Mouse (Mus musculus) thymus, postnatal 14 days (tissue): ENCODE data around the gene Pkd1.

Experiments used
- DNase-seq: peaks from one replicate; pipeline ENCODE4 v3.0.0; 2021

The Pkd1 gene

DNA sequence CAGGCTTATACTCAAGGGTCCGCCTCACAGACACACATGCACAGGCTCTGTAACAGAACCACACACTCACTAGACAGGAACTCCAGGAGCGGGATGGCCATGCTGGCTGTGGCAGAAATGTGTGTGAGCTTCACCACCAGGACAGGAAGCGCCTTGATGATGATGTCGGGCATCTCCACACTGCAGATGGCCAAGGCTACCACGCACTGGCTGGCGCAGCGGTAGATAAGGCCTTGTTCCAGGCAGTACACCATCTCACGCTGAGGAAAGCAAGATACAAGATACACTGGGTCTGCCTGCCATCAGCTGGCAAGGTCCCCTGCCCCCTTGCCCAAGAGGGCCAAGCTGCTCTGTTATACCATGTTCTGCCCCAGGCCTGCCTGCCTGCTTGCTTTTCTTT is 59.2 kb downstream of the Pkd1 start:
- no peak for DNase-seq

DNA sequence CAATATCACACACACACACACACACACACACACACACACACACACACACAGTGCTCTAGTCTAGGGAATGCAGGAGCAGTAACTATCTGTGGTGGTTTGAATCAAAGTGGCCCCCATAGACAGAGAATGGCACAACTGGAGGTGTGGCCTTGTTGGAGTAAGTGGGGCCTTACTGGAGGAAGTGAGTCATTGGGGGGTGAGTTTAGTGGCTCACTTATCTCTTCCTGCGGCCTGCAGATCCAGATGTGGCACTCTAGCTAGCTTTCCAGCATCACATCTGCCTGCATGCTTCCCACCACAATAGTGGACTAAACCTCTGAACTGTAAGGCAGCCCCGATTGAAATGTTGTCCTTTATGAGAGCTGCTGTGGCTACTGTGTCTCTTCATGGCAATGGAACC is 61.1 kb downstream of the Pkd1 start:
- DNase-seq = no peak

DNA sequence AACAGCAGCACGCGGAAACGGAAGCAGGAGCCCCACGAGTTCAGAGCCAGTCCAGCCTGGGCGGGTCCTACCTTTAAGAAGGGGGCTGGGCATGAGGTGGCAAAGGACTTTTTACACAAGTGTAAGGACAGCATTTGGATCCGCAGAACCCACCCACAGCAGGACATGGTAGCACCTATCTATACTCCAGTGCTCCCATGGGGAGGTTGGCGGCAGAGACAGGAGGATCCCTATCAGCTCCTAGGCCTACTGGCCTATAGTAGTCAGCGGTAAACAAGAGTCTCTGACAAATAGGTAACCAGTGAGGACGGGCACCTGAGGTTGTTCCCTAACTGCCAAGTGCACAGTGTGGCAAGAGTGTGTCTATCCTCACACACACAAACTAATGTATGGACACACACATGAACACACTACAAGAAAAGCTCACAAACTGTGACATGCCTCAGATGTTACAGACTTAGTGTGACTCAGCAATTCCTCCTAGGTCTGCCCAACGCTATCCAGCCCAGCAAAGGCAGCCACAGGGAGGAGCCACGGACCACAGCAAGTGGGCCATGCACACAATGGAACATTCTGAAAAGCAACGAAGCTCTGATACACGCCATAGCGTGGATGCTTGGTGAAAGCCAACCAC is 68.0 kb downstream of the Pkd1 start:
- no peak for DNase-seq

DNA sequence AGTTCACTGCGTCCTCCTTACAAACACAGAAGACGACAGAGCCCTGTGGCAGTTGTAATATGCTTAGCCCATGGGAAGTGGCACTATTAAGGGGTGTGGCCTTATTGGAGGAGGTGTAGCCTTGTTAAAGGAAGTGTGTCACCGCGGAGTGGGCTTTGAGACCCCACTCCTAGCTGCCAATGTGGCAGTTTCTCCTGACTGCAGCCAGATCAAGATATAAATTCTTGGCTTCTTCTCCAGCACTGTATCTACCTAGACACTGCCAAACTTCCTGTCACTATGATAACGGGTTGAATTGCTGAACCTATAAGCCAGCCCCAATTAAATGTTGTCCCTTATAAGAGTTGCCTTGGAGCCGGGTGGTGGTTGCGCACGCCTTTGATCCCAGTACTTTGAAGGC is 75.8 kb downstream of the Pkd1 start:
- no peak for DNase-seq

- peak; percentile 75 for DNase-seq
Measured at GRCm38 (mm10) chr17:24628646-24629045, 79.0 kb downstream of the Pkd1 start.

GRCm38 (mm10) chr17:24630072-24630471 is 80.4 kb downstream of the Pkd1 start:
- no peak for DNase-seq

DNA sequence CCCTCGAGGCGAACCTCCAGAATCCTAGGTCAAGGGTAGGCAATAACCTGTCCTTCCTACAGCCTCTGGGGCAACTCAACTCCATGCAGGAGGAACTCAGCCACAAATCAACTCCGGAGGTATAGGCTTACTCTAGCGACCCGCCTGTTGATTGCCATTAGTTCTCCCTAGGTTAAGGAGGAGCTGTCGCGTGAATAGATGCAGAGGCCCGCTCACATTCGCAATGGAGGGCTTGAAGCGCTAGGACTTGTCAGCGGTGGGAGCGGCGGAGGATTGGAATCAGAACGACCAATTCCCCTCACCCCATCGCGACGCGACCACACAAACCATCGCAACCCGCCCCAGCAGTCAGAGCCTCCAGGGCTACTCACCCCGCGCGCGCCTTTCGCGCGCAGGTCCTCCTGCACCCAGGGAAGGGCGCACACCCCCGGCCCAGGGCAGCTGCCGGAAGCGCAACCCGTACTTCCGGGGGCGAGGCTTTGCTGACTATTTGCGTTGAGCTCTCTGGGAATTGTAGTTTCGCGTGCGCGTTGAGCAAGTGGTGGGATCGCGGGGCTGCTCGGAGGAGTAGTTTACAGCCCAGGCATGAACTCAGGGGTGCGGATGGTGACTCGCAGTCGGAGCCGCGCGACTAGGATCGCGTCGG is 82.7 kb downstream of the Pkd1 start, which contains the start of the genes Tsc2 and Nthl1:
Gene Tsc2 (minus strand): TSS at position 464 of the 646 bp plus-strand sequence.
Gene Nthl1 (plus strand): TSS at position 514 of the 646 bp plus-strand sequence.
- peak; percentile 93 for DNase-seq

GRCm38 (mm10) chr17:24632813-24633449 is 83.3 kb downstream of the Pkd1 start:
- DNase-seq = no peak

DNA sequence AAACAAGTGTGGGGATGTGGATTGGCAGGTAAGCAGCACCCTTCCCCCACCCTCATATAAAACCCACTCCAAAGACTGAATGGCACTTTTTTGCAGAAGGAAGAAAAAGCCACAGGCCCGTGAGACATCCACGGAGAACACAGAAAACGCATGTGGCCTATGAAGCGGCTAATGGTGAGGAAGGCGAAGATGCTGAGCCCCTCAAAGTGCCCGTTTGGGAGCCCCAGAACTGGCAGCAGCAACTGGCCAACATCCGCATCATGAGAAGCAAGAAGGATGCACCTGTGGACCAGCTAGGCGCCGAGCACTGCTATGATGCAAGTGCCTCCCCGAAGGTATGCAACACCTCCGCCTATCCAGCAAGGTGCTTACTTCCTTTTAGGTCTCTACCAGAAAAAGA is 84.2 kb downstream of the Pkd1 start:
- no peak for DNase-seq

DNA sequence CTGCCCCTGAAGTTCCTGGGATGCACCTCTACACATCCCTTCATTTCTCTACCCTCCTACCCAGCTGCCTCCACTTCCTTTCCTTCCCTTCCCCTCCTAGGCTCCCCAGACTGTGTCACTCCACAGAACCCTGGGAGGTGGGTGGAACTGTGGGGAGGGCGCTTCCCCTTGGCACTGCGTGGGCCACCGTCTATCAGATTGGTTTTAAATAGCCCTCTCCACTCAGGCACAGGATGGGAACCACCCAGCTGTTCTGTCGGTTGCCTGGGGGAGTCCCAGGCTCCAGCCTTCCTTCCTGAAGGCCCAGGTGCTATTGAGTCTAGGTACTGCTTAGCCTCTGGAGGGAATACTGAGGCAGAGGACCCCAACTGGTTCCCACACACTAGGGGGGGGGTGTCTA is 85.4 kb downstream of the Pkd1 start:
- no peak for DNase-seq

- DNase-seq = no peak
Measured at GRCm38 (mm10) chr17:24635694-24636093, 86.1 kb downstream of the Pkd1 start.

DNA sequence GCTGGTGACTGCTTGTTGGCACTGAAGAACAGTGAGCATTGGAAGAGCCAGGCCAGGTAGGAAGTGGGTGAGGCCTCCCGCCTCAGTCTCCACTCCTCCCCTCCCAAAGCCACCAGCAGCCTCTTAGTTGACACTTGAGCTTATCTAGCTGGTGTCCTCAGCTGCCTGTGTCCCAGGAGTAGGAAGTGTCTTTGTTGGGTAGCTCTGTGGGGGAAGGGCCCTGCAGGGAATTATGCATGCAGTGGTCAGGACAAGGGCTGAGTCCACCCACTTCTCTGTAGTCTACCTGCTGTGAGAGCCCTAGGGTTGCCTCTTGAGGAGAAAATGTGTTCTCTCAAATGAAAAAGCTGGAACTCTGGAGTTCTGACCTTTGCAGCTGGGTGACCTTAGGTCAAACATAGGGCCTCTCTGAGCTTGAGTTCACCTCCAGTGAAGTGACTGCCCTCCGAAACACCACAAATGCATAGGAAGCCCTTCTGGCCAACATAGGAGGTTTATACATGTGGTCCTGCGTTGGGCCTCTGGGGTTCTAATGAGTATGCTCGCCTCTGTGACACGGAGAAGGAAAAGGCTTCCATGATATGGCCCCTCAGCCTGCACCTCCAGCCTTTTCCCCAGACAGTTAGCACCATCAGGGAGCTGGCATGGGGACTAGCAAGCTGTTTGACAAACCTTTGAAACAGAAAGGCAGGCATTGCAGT is 87.3 kb downstream of the Pkd1 start:
- DNase-seq = no peak

DNA sequence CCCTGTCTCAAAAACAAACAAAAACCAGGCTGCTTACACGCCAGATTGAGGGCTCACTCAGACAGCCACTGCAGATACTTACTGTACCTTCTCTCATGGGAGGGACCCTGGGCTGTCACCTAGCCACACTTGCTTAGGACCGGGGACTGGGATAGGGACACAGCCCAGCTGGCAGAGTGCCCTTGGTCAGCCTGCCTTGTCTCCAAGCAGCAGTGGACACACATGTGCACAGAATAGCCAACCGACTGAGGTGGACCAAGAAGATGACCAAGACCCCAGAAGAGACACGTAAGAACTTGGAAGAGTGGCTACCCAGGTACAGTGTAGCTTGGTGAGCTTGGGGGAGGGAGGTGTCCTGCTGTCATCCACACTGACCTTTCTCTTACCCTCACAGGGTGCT is 88.6 kb downstream of the Pkd1 start:
- no peak for DNase-seq

DNA sequence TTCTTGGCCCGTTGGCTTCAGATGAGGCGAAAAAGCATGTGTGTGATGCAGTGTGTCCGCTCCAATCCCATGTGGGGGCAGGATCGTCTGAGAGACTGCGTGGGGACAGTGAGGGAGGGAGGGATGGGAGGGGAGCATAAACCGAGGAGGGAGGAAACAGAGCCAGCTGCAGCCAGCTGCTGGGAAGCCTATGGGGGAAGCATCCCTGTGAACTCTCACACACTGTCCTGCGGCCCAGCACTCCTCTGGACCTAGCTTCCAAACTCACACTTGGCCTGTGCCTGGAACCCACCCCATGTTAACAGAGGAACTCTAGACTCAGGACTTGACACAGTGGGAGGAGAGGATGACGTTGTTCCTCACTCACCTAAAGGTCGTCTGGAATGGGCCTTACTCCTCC is 89.2 kb downstream of the Pkd1 start:
- no peak for DNase-seq

GRCm38 (mm10) chr17:24639571-24639988 is 89.9 kb downstream of the Pkd1 start:
- DNase-seq = no peak

GRCm38 (mm10) chr17:24640119-24640518 is 90.5 kb downstream of the Pkd1 start:
- DNase-seq = no peak

GRCm38 (mm10) chr17:24640581-24640980 is 90.9 kb downstream of the Pkd1 start:
- DNase-seq = no peak

- DNase-seq = no peak
Measured at GRCm38 (mm10) chr17:24641944-24642343, 92.3 kb downstream of the Pkd1 start.

DNA sequence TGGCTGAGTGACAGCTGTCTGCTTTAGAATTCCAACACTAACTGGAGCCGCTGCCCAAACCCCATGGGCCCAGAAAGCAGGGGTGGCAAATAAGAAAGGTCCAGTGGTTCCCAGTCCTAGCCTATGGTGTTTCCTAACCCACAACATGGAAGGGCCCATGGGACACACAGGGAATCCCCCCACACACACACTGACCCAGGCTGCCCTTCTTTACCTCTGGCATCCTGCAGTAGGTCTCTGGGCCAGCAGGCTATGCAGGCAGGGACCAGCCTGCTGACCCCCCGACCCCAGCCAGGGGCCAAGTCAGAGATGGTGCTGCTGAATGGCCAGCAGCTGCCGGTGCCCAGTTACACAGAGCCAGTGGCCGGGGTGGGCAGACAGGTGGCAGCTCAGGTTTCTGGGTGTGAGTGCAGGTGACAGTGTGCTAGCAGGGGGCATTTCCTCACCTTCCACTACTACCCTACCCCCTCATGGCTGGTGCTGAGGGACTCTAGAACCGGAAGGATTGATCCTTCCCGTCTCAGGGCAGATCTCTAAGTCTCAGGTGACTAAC is 93.2 kb downstream of the Pkd1 start:
- no peak for DNase-seq

- DNase-seq = no peak
Measured at GRCm38 (mm10) chr17:24644030-24644715, 94.5 kb downstream of the Pkd1 start.

DNA sequence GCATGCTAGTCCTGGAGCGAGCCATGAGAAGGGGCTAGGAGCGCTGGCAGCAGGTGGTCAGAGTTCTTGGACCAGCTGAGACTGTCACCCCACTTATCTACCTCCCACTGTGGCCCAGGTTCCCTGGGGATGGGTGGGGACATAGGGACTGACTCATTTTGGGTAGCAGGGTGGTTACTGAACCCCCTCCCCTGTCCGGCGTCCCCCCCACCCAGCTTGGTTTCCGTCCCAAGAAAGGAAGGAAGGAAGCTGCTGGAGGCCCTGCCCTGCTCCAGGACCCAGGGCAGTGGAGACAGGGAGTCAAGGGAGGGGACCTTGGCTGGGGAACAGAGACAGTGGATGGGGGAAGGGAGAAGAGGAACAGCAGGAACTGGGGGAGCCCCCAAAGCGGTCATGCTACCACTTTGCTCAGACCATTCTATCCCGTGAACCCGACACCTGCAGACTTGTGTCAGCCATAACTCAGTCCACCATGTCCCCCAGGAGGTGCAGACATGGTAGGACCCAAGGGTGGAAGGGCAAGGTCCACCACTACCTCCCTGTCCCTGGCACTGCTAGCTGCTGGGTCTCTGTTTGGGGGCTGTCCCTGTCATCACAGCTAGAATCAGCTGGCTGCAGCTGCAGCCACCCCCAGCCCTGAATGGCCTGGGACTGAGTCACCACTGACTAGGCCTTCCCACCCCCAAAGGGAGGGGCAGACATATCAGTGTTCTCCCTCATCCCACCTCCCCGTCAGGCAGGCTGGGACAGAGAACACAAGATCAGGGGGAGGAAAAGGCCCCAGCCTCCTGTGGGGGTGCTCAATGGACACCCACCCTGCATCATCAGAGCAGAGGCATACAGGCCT is 95.5 kb downstream of the Pkd1 start:
- no peak for DNase-seq

GRCm38 (mm10) chr17:24645916-24646315 is 96.3 kb downstream of the Pkd1 start:
- no peak for DNase-seq
